8 mouse cellular contexts compared by ENCODE assay signal in the genomic region with DNA sequence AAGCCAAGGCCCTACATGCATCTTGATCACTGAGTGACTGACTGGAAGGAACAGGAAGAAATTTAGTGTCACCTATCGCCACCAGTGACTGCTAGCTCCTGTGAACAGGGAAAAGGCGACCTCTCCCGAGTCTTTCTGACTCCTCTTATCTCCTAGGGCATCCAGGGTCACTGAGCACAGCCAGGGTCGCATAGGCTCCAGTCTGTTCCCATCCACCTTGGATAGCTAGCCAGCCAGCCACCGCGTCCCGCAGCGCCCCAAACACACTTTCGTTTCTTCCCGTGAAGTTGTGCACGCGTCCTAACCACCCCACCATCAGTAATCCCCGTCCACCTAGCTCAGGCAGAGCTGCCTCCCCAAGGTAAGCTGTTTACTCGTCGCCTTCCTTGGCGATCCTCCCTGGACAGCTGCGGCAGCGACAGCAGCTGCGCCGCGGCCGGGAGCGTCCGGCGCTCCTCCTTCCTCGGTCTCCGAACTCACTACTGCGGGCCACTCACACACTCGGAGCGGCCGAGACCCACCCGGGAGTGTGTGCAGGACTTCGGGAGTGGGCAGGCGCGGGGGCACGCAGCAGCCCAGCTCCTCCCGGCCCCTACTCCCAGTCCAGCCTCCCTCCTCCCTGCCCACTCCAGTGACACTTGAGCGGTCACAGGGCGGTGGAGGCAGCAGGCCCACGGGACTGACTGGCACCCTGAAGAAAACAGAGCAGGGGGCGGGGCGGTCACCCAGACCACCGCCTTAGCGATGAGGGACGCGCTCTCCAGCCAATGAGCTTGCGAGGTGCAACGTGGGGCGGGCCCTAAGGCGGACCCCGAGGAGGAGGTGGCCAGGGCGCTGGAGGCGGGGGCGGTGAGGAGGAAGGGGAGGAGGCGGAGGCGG. TPM values are rescaled to one million over a fixed set of nuclear protein-coding genes. Genes with fewer than 3 reads are reported as not detected.
DNase-seq lines count a peak whose midpoint lies in the region; ATAC-seq lines count a peak whose summit lies in the region.

No protein-coding gene starts in this region.

- under 1% methylated on average over 53 of the region's 56 CpGs for whole genome bisulfite sequencing in hindbrain, embryonic 15.5 days

- peak; percentile 97 for ATAC-seq in hindbrain, embryonic 15.5 days (ENCODE audit: low FRiP score, low read depth)

- H3K4me3 ChIP-seq in hindbrain, embryonic 15.5 days: peak overlapping the region; percentile 60

- H3K4me2 ChIP-seq in hindbrain, embryonic 15.5 days: peak overlapping the region; percentile 65

- H3K9ac ChIP-seq in hindbrain, embryonic 15.5 days: peak overlapping the region; percentile 63

- H3K27ac ChIP-seq in hindbrain, embryonic 15.5 days (replicated peaks): peak overlapping the region; percentile 99

- no peaks in the 10 kb centered on the region for H3K27me3 ChIP-seq in hindbrain, embryonic 15.5 days

- peak; percentile 96 for DNase-seq in R1 (ENCODE audit: low read depth, low spot score)
- DNase-seq in cerebellum, postnatal 25 days: peak; percentile 100
- DNase-seq in frontal cortex, postnatal 36 days (ENCODE audit: low spot score in 2 of 2): peak; percentile 99 to 100
- peak; percentile 98 for DNase-seq in left cerebral cortex, adult 11 months (ENCODE audit: low spot score)
- peak; percentile 100 for DNase-seq in lung, postnatal 4 days
- peak; percentile 96 for DNase-seq in retina, postnatal 7 days (ENCODE audit: low read depth, low spot score)
- DNase-seq in urinary bladder, adult 2 months (ENCODE audit: low spot score): peak; percentile 100

- no peaks in the 10 kb centered on the region for H3K36me3 ChIP-seq in hindbrain, embryonic 15.5 days

- H3K9me3 ChIP-seq in hindbrain, embryonic 15.5 days: no peaks in the 10 kb centered on the region

- H3K4me1 ChIP-seq in hindbrain, embryonic 15.5 days (replicated peaks): peaks cover 31% of the 10 kb centered on the region

RNA-seq across cellular contexts. Expression of gene Ppp3ca, which starts 0.5 kb away (rescaled TPM):
- 157 and 180 TPM in 2 replicates for polyA plus RNA-seq in hindbrain, embryonic 15.5 days (2015; fragmentation: Nextera tagmentation; extraction: Ambion mirVana)
- 66.9 and 80.2 TPM in 2 replicates for polyA plus RNA-seq in urinary bladder, adult 2 months (2012; rRNA removed)

Comparison
In these comparisons a context has a peak if more than half of its experiments do, and no peak if none do; other contexts are left out.
1. Peak in every context shown above with its lines: DNase-seq, ATAC-seq, H3K4me3 ChIP-seq and H3K27ac ChIP-seq.